Mouse (Mus musculus) hindbrain, embryonic 16.5 days (tissue): ENCODE measurements around the gene Rabggta. TPM values are rescaled to one million over a fixed set of nuclear protein-coding genes. Genes with fewer than 3 reads are reported as not detected.
A peak's percentile ranks its signal among the peaks of the same experiment; 100 is the strongest.

ENCODE experiments used
- ATAC-seq: fragments of 200-750 bp; cut with Nextera tagmentation; 2 replicates; pipeline ENCODE4 v1.8.0; 2017; ENCODE audit warnings: moderate TSS enrichment, moderate library complexity
- H3K27ac ChIP-seq: fragments of 300-500 bp; sonication (generic); 2 replicates; pipeline ENCODE4 v1.5.1; 2014; ENCODE audit warnings: low read depth, mild to moderate bottlenecking, control low read depth, low read length, moderate library complexity
- H3K27me3 ChIP-seq: fragments of 300-500 bp; sonication (generic); replicated peaks from 2 replicates; pipeline ENCODE4 v1.6.1; 2014; ENCODE audit warnings: low read length; ENCODE audit not compliant: control insufficient read depth, insufficient read depth
- H3K36me3 ChIP-seq: fragments of 300-500 bp; sonication (generic); 2 replicates; pipeline ENCODE4 v1.6.1; 2014; ENCODE audit warnings: mild to moderate bottlenecking, low read length, moderate library complexity, mixed read lengths; ENCODE audit not compliant: control insufficient read depth, insufficient read depth
- H3K4me1 ChIP-seq: fragments of 300-500 bp; sonication (generic); 2 replicates; pipeline ENCODE4 v1.6.1; 2014; ENCODE audit warnings: low read depth, low read length; ENCODE audit not compliant: control insufficient read depth, insufficient read depth
- H3K4me2 ChIP-seq: fragments of 300-500 bp; sonication (generic); 2 replicates; pipeline ENCODE4 v1.6.1; 2014; ENCODE audit warnings: mild to moderate bottlenecking, low read length, control low read depth, moderate library complexity
- H3K4me3 ChIP-seq: fragments of 300-500 bp; sonication (generic); 2 replicates; pipeline ENCODE4 v1.5.1; 2014; ENCODE audit warnings: mild to moderate bottlenecking, low read length, control low read depth, moderate library complexity
- H3K9ac ChIP-seq: fragments of 300-500 bp; sonication (generic); 2 replicates; pipeline ENCODE4 v1.6.1; 2014; ENCODE audit warnings: low read depth, mild to moderate bottlenecking, control low read depth, low read length, moderate library complexity
- H3K9me3 ChIP-seq: fragments of 300-500 bp; sonication (generic); 2 replicates; pipeline ENCODE4 v1.6.1; 2014; ENCODE audit warnings: mild to moderate bottlenecking, low read length, moderate library complexity; ENCODE audit not compliant: control insufficient read depth
- WGBS: fragments of 180-500 bp; shearing (Covaris S2); extraction: QIAGEN DNeasy Blood & Tissue Kit; methylation state at CpG from one replicate; pipeline ENCODE4 v1.1.7; 2014; 5-methylcytosine and 5-hydroxymethylcytosine counted together
- polyA plus RNA-seq: library from polyadenylated mRNA; unstranded; fragments of >200 nt; fragmentation: Nextera tagmentation; extraction: Ambion mirVana; gene quantifications from 2 replicates; pipeline ENCODE4 v1.2.1, GENCODE M21; 2015

Rabggta gene
- polyA plus RNA-seq, 1 experiment from 2014 or later: 60.3 TPM

DNA sequence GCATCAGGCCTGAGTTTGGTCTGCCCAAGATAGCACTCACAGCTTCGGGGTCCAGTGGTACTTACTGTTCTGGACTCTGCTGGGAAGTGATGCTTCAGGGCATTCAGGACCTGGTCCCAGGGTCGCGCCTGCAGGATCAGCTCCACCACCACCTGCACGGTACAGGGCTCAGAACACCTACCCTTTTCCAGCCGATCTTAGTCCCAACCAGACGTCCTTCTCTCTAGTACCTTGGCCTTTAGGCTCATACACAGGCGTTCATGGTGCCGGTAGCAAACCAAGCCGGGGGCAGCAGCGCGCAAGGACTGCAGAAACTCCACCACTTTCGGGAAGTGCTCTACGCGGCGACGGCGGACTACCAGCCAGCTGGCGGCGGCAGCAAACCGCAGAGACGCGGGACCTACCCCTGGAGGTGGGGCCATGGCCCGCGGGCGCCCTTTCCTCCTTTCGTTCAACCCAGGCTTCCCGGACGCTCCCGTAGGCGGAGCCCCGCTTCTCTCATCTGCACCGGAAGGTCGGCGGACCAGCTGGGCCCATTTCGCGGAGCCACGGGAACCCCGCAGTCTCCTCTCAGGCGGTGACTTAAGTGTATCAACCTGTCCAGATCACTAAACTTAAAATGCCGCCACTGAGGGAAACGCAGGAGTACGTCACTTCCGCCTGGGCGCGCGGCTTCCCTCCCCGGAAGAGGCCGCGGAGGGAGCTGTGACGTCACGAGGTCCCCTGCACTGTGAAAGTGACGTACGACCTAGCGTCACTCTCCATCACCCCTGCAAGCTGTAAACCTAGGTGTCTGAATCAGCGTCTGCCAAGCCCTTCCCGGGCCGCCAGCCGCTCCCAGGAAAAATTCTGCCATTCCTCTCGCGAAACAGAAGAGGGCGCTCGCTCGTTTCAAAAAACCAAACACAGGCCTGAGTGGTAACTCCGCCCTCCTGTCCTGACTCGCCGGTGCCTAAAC, 40.6 kb downstream of the Rabggta start, which contains the start of gene Tinf2:
TSS of gene Tinf2 (minus strand) at position 661 of the 958 bp plus-strand sequence.
- WGBS: under 1% methylated on average over 65 of the region's 66 CpGs

DNA sequence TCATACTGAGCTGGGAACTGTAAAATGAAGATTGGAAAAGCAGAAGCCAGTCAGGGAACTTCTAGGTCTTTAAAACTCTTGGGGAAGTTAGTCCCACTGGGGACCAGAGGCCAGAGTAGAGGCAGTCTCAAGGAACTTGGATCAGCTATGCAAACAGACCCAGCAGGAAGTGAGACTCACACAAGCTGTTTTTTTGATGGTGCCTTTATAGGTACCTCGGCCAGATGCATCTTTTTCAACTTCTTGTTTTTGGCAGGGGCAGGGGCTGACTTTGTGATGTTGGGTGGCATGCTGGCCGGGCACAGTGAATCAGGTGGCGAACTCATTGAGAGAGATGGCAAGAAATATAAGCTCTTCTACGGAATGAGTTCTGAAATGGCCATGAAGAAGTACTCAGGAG, 44.4 kb downstream of the Rabggta start:
- WGBS: 88% methylated on average over 4 of the region's 4 CpGs
- no peaks in the 10 kb centered on the region for H3K9me3 ChIP-seq
- no peak overlapping the region for H3K4me2 ChIP-seq
- no peak for ATAC-seq
- peaks cover 12% of the 10 kb centered on the region for H3K4me1 ChIP-seq
- no peak overlapping the region for H3K4me3 ChIP-seq
- H3K36me3 ChIP-seq: peaks cover 29% of the 10 kb centered on the region
- no peak overlapping the region for H3K9ac ChIP-seq
- no peak overlapping the region for H3K27ac ChIP-seq
- H3K27me3 ChIP-seq: no peaks in the 10 kb centered on the region

More for the DNA sequence above, 40.6 kb downstream of the Rabggta start, which contains the start of gene Tinf2:
- Histone ChIP-seq H3K27me3 (no peaks in the 10 kb centered on the region), H3K27ac (peak within 1 kb of the TSS; percentile 69), H3K36me3 (peaks cover 20% of the 10 kb centered on the region), H3K4me1 (peaks cover 8% of the 10 kb centered on the region; the same call in 1 of the 2 replicates), H3K4me3 (peak within 1 kb of the TSS; percentile 78), H3K9ac (peak within 1 kb of the TSS; percentile 69), H3K9me3 (no peaks in the 10 kb centered on the region), H3K4me2 (peak within 1 kb of the TSS; percentile 90)
- ATAC-seq: peak; percentile 99

DNA sequence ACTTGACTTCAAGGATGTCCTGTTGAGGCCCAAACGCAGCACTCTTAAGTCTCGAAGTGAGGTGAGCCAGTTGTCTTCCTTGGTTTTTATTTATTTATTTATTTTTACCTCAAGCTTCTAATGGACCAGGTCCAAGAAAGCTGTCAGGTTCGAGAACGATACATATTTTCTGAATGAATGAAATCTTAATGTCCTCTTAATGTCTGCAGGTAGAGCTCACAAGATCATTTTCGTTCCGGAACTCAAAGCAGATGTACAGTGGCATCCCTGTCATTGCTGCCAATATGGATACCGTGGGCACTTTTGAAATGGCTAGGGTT, 49.4 kb downstream of the Rabggta start:
- WGBS: 83% methylated on average over 7 of the region's 7 CpGs
- peak overlapping the region; percentile 85 for H3K9ac ChIP-seq
- peak overlapping the region; percentile 76 for H3K4me3 ChIP-seq
- no peaks in the 10 kb centered on the region for H3K27me3 ChIP-seq
- H3K27ac ChIP-seq: no peak overlapping the region
- ATAC-seq: no peak
- H3K36me3 ChIP-seq: peaks cover 18% of the 10 kb centered on the region
- H3K9me3 ChIP-seq: no peaks in the 10 kb centered on the region
- peak overlapping the region; percentile 79 for H3K4me2 ChIP-seq
- peaks cover 16% of the 10 kb centered on the region for H3K4me1 ChIP-seq

DNA sequence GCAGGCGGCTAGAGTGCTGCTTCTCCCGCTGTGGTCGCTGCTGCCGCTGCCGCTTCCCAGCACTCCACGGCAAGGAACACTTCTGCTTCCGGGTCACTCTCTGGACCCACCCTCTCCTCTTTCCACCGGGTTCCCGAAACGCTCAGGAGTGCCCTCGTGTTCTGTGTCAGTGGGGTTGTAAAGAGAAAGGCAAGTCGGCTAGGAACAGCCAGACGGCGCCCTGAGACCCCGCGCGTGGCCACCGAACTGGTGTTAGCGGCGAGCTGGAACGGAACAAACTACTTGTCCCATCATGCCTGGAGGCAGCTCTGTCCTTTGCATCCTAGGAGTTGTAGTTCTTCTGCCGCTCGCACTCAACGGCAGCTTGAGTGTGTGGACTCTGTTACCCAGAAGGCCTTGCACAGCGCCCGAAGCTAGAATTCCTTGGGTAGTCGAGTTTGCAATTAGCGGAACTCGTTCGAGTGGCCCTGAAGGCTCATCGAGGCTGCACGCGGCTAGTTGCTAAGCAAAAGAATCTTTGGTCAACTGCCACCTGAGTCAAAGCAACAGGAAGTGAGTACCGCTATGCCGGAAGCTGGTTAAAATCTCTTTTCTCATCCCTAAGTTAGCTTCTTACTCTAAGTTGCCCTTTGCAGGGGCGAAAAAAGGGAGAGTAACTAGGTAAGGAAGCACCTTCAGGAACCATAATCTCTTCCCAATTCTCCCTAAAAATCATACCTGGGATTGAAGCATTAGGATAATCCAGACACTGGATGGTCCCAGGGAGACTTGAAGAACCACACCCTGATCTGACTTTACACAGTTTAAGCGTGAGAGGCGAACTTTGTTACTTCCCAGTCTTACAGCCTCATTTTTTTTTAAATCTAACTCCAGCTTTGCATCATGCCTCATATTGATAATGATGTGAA, 50.0 kb downstream of the Rabggta start, which contains the start of the genes Gmpr2 and Nedd8:
TSS of gene Gmpr2 (plus strand) at position 109 of the 908 bp plus-strand sequence.
TSS of gene Nedd8 (minus strand) at position 292 of the 908 bp plus-strand sequence.
- Histone ChIP-seq H3K27ac (peak within 1 kb of the TSS; percentile 94), H3K9ac (peak within 1 kb of the TSS; percentile 85), H3K4me2 (peak within 1 kb of the TSS; percentile 97), H3K4me3 (peak within 1 kb of the TSS; percentile 76), H3K9me3 (no peaks in the 10 kb centered on the region), H3K36me3 (peaks cover 15% of the 10 kb centered on the region), H3K4me1 (peaks cover 16% of the 10 kb centered on the region), H3K27me3 (no peaks in the 10 kb centered on the region)
- 1% methylated on average over 38 of the region's 38 CpGs for WGBS
- ATAC-seq: peak; percentile 98

DNA sequence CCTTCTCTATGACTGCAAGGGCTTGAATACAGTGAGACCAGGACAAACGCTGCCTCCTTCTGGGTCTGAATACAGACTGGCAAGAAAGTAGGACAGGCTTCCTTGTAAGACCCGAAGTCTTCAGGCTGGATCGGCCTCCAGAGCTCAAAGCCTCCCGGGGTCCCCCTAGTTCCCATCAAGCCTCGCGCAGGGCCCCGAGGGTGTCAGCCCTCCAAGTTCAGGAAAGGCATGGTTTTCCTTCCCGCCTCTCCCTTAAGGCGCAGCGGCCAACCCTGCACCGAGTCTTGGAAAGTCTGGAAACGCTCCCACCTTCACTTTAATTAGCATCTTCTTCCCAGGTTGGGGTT, 50.6 kb downstream of the Rabggta start:
- peaks cover 16% of the 10 kb centered on the region for H3K4me1 ChIP-seq
- H3K9ac ChIP-seq: peak overlapping the region; percentile 85
- WGBS: under 1% methylated on average over 12 of the region's 12 CpGs
- H3K9me3 ChIP-seq: no peaks in the 10 kb centered on the region
- peak overlapping the region; percentile 94 for H3K27ac ChIP-seq
- H3K27me3 ChIP-seq: no peaks in the 10 kb centered on the region
- peak overlapping the region; percentile 76 for H3K4me3 ChIP-seq
- peak overlapping the region; percentile 97 for H3K4me2 ChIP-seq
- peaks cover 9% of the 10 kb centered on the region for H3K36me3 ChIP-seq
- ATAC-seq: peak; percentile 67

Other genes with a start within 250 kb of the Rabggta start
- 28.6 and 29.5 TPM in 2 replicates for gene Dhrs4, start 243.5 kb downstream of the Rabggta start, polyA plus RNA-seq
- 22.9 and 26.2 TPM in 2 replicates for gene Carmil3, start 231.6 kb downstream of the Rabggta start, polyA plus RNA-seq
- 10.2 and 11.7 TPM in 2 replicates for gene Cpne6, start 211.8 kb downstream of the Rabggta start, polyA plus RNA-seq
- 0.15 and 0.23 TPM in 2 replicates for gene Nrl, start 197.3 kb downstream of the Rabggta start, polyA plus RNA-seq
- 29.3 and 32.4 TPM in 2 replicates for gene Pck2, start 182.0 kb downstream of the Rabggta start, polyA plus RNA-seq
- 110 and 127 TPM in 2 replicates for gene Dcaf11, start 162.3 kb downstream of the Rabggta start, polyA plus RNA-seq
- gene A730061H03Rik, start 161.9 kb downstream of the Rabggta start, polyA plus RNA-seq: 0.89 and 1.4 TPM in 2 replicates
- 0.26 and 1.4 TPM in 2 replicates for gene Fitm1, start 146.6 kb downstream of the Rabggta start, polyA plus RNA-seq
- 223 and 230 TPM in 2 replicates for gene Psme1, start 144.1 kb downstream of the Rabggta start, polyA plus RNA-seq
- gene Emc9, start 137.0 kb downstream of the Rabggta start, polyA plus RNA-seq: 49.4 and 64.2 TPM in 2 replicates
- gene Psme2, start 131.2 kb downstream of the Rabggta start, polyA plus RNA-seq: 170 and 173 TPM in 2 replicates
- gene Rnf31, start 130.6 kb downstream of the Rabggta start, polyA plus RNA-seq: 18.2 and 20.3 TPM in 2 replicates
- gene Irf9, start 118.7 kb downstream of the Rabggta start, polyA plus RNA-seq: 9.7 and 10.6 TPM in 2 replicates
- gene Rec8, start 104.2 kb downstream of the Rabggta start, polyA plus RNA-seq: 16.8 and 20.2 TPM in 2 replicates
- gene Ipo4, start 86.3 kb downstream of the Rabggta start, polyA plus RNA-seq: 116 and 131 TPM in 2 replicates
- gene Gm49378, start 84.4 kb downstream of the Rabggta start, polyA plus RNA-seq: 1.5 and 1.6 TPM in 2 replicates
- 68.7 and 72.1 TPM in 2 replicates for gene Tm9sf1, start 78.5 kb downstream of the Rabggta start, polyA plus RNA-seq
- gene Tssk4, start 72.1 kb downstream of the Rabggta start, polyA plus RNA-seq: 0.32 and 0.53 TPM in 2 replicates
- 77.2 and 82.8 TPM in 2 replicates for gene Mdp1, start 61.8 kb downstream of the Rabggta start, polyA plus RNA-seq
- 48.6 and 50.4 TPM in 2 replicates for gene Gmpr2, start 50.3 kb downstream of the Rabggta start, polyA plus RNA-seq
- gene Nedd8, start 50.1 kb downstream of the Rabggta start, polyA plus RNA-seq: 567 and 599 TPM in 2 replicates
- 25.3 and 25.7 TPM in 2 replicates for gene Tinf2, start 40.4 kb downstream of the Rabggta start, polyA plus RNA-seq
- 0.20 and 0.41 TPM in 2 replicates for gene Tgm1, start 8.3 kb downstream of the Rabggta start, polyA plus RNA-seq
- gene Dhrs1, start 23.4 kb upstream of the Rabggta start, polyA plus RNA-seq: 85.9 and 90.3 TPM in 2 replicates
- 27.1 and 27.9 TPM in 2 replicates for gene Nop9, start 23.4 kb upstream of the Rabggta start, polyA plus RNA-seq
- 0.17 and 0.63 TPM in 2 replicates for gene Cideb, start 36.2 kb upstream of the Rabggta start, polyA plus RNA-seq
- 0.47 and 0.66 TPM in 2 replicates for gene Ltb4r2, start 39.2 kb upstream of the Rabggta start, polyA plus RNA-seq
- 0.22 and 0.79 TPM in 2 replicates for gene Ltb4r1, start 43.7 kb upstream of the Rabggta start, polyA plus RNA-seq
- gene Adcy4, start 61.8 kb upstream of the Rabggta start, polyA plus RNA-seq: 3.5 and 5.1 TPM in 2 replicates
- gene Ripk3, start 66.6 kb upstream of the Rabggta start, polyA plus RNA-seq: 2.3 and 3.6 TPM in 2 replicates
- 6.5 and 11.9 TPM in 2 replicates for gene Nfatc4, start 100.9 kb upstream of the Rabggta start, polyA plus RNA-seq
- 8.4 and 13.7 TPM in 2 replicates for gene Nynrin, start 131.7 kb upstream of the Rabggta start, polyA plus RNA-seq
- gene Cbln3, start 162.1 kb upstream of the Rabggta start, polyA plus RNA-seq: 0.35 and 0.56 TPM in 2 replicates
- gene Khnyn, start 162.7 kb upstream of the Rabggta start, polyA plus RNA-seq: 9.1 and 11.4 TPM in 2 replicates
- 163 and 175 TPM in 2 replicates for gene Sdr39u1, start 178.0 kb upstream of the Rabggta start, polyA plus RNA-seq
- 2.2 TPM in 1 of 2 replicates, not detected in the other for gene Cma1, start 222.4 kb upstream of the Rabggta start, polyA plus RNA-seq
- not detected in 2 replicates for gene Cma2, start 228.7 kb upstream of the Rabggta start, polyA plus RNA-seq